Mouse (Mus musculus): ENCODE measurements at regions not wholly inside any gene's neighbourhood (a gene's known extent, or its start where the extent isn't known, plus 50 kb on each side); places are given as distances from the start of the nearest gene placed in this dataset.

- Histone ChIP-seq H3K4me2 (ENCODE audit: low read depth, low read length) (no peak overlapping the region), H3K27ac (ENCODE audit: low read length) (no peak overlapping the region), H3K36me3 (ENCODE audit: control insufficient read depth, insufficient read depth) (no peaks in the 10 kb centered on the region), H3K27me3 (ENCODE audit: control insufficient read depth, insufficient read depth, low read length) (peaks cover 3% of the 10 kb centered on the region; the same call in 1 of the 2 replicates), H3K4me3 (ENCODE audit: low read length) (no peak overlapping the region), H3K9me3 (replicated peaks; ENCODE audit: control insufficient read depth, low read length) (no peaks in the 10 kb centered on the region), H3K4me1 (ENCODE audit: control insufficient read depth, insufficient read depth, low read length) (0 out of 2 replicates have a peak, but pooled peaks cover 5% of the 10 kb centered on the region), H3K9ac (ENCODE audit: low read length) (no peak overlapping the region)
- no peak for ATAC-seq (replicated peaks; ENCODE audit: extremely low read depth, insufficient read depth, low FRiP score)
- WGBS, result 40% methylated on average over 13 of the region's 13 CpGs
Measured at GRCm38 (mm10) chr6:67144946-67145716, 92.8 kb upstream of the Serbp1 start.

GRCm38 (mm10) chr6:67142179-67142578, 95.8 kb upstream of the Serbp1 start:
- H3K27ac ChIP-seq (ENCODE audit: low read length), result no peak overlapping the region
- ATAC-seq (replicated peaks; ENCODE audit: extremely low read depth, insufficient read depth, low FRiP score), result no peak
- H3K4me2 ChIP-seq (ENCODE audit: low read depth, low read length), result no peak overlapping the region
- WGBS, result 34% methylated on average over 4 of the region's 4 CpGs
- peaks cover 12% of the 10 kb centered on the region for H3K27me3 ChIP-seq (ENCODE audit: control insufficient read depth, insufficient read depth, low read length)
- no peak overlapping the region for H3K9ac ChIP-seq (ENCODE audit: low read length)
- no peaks in the 10 kb centered on the region for H3K36me3 ChIP-seq (ENCODE audit: control insufficient read depth, insufficient read depth)
- no peaks in the 10 kb centered on the region for H3K4me1 ChIP-seq (ENCODE audit: control insufficient read depth, insufficient read depth, low read length)
- H3K9me3 ChIP-seq (replicated peaks; ENCODE audit: control insufficient read depth, low read length), result no peaks in the 10 kb centered on the region
- H3K4me3 ChIP-seq (ENCODE audit: low read length), result no peak overlapping the region

GRCm38 (mm10) chr6:67140645-67141250, 97.2 kb upstream of the Serbp1 start:
- Histone ChIP-seq H3K27ac (ENCODE audit: low read length) (no peak overlapping the region), H3K9ac (ENCODE audit: low read length) (no peak overlapping the region), H3K9me3 (replicated peaks; ENCODE audit: control insufficient read depth, low read length) (no peaks in the 10 kb centered on the region), H3K4me3 (ENCODE audit: low read length) (no peak overlapping the region), H3K27me3 (ENCODE audit: control insufficient read depth, insufficient read depth, low read length) (peaks cover 12% of the 10 kb centered on the region), H3K36me3 (ENCODE audit: control insufficient read depth, insufficient read depth) (no peaks in the 10 kb centered on the region), H3K4me1 (ENCODE audit: control insufficient read depth, insufficient read depth, low read length) (no peaks in the 10 kb centered on the region), H3K4me2 (ENCODE audit: low read depth, low read length) (no peak overlapping the region)
- 53% methylated on average over 6 of the region's 6 CpGs for WGBS
- no peak for ATAC-seq (replicated peaks; ENCODE audit: extremely low read depth, insufficient read depth, low FRiP score)

- Histone ChIP-seq H3K4me1 (ENCODE audit: control insufficient read depth, insufficient read depth, low read length) (no peaks in the 10 kb centered on the region), H3K9me3 (replicated peaks; ENCODE audit: control insufficient read depth, low read length) (no peaks in the 10 kb centered on the region), H3K27ac (ENCODE audit: low read length) (no peak overlapping the region), H3K9ac (ENCODE audit: low read length) (no peak overlapping the region), H3K4me2 (ENCODE audit: low read depth, low read length) (no peak overlapping the region), H3K27me3 (ENCODE audit: control insufficient read depth, insufficient read depth, low read length) (peaks cover 10% of the 10 kb centered on the region), H3K4me3 (ENCODE audit: low read length) (no peak overlapping the region), H3K36me3 (ENCODE audit: control insufficient read depth, insufficient read depth) (no peaks in the 10 kb centered on the region)
- ATAC-seq (replicated peaks; ENCODE audit: extremely low read depth, insufficient read depth, low FRiP score), result no peak
- 74% methylated on average over 3 of the region's 3 CpGs for WGBS
Measured at GRCm38 (mm10) chr6:67139012-67139375, 99.0 kb upstream of the Serbp1 start.

- WGBS, result 58% methylated on average over 13 of the region's 13 CpGs
- H3K27me3 ChIP-seq (ENCODE audit: control insufficient read depth, insufficient read depth, low read length), result peaks cover 10% of the 10 kb centered on the region
- ATAC-seq (replicated peaks; ENCODE audit: extremely low read depth, insufficient read depth, low FRiP score), result no peak
Measured at GRCm38 (mm10) chr6:67138302-67139011, 99.5 kb upstream of the Serbp1 start.

GRCm38 (mm10) chr6:67137482-67137881, 100.2 kb upstream of the Gadd45a start:
- H3K27me3 ChIP-seq (ENCODE audit: control insufficient read depth, insufficient read depth, low read length), result peaks cover 10% of the 10 kb centered on the region

More at GRCm38 (mm10) chr6:67138302-67139011, 99.5 kb upstream of the Serbp1 start:
- H3K4me1 ChIP-seq (ENCODE audit: control insufficient read depth, insufficient read depth, low read length), result no peaks in the 10 kb centered on the region
- H3K9me3 ChIP-seq (replicated peaks; ENCODE audit: control insufficient read depth, low read length), result no peaks in the 10 kb centered on the region
- H3K9ac ChIP-seq (ENCODE audit: low read length), result no peak overlapping the region
- H3K4me2 ChIP-seq (ENCODE audit: low read depth, low read length), result no peak overlapping the region
- H3K27ac ChIP-seq (ENCODE audit: low read length), result no peak overlapping the region
- H3K36me3 ChIP-seq (ENCODE audit: control insufficient read depth, insufficient read depth), result no peaks in the 10 kb centered on the region
- no peak overlapping the region for H3K4me3 ChIP-seq (ENCODE audit: low read length)

GRCm38 (mm10) chr6:67134915-67135314, 97.7 kb upstream of the Gadd45a start:
- H3K36me3 ChIP-seq (ENCODE audit: control insufficient read depth, insufficient read depth), result no peaks in the 10 kb centered on the region
- 0 out of 2 replicates have a peak overlapping the region, but pooled peaks have one; percentile 3 for H3K27ac ChIP-seq (ENCODE audit: low read length)
- peaks cover 10% of the 10 kb centered on the region for H3K27me3 ChIP-seq (ENCODE audit: control insufficient read depth, insufficient read depth, low read length)
- H3K9ac ChIP-seq (ENCODE audit: low read length), result no peak overlapping the region
- peaks cover 3% of the 10 kb centered on the region; the same call in 1 of the 2 replicates for H3K9me3 ChIP-seq (replicated peaks; ENCODE audit: control insufficient read depth, low read length)
- WGBS, result 45% methylated on average over 1 of the region's 1 CpGs
- no peaks in the 10 kb centered on the region for H3K4me1 ChIP-seq (ENCODE audit: control insufficient read depth, insufficient read depth, low read length)
- no peak for ATAC-seq (replicated peaks; ENCODE audit: extremely low read depth, insufficient read depth, low FRiP score)
- H3K4me3 ChIP-seq (ENCODE audit: low read length), result no peak overlapping the region
- no peak overlapping the region for H3K4me2 ChIP-seq (ENCODE audit: low read depth, low read length)

More at GRCm38 (mm10) chr6:67137482-67137881, 100.2 kb upstream of the Gadd45a start:
- Histone ChIP-seq H3K36me3 (ENCODE audit: control insufficient read depth, insufficient read depth) (no peaks in the 10 kb centered on the region), H3K9ac (ENCODE audit: low read length) (no peak overlapping the region), H3K4me3 (ENCODE audit: low read length) (no peak overlapping the region), H3K4me2 (ENCODE audit: low read depth, low read length) (no peak overlapping the region), H3K27ac (ENCODE audit: low read length) (no peak overlapping the region), H3K9me3 (replicated peaks; ENCODE audit: control insufficient read depth, low read length) (no peaks in the 10 kb centered on the region), H3K4me1 (ENCODE audit: control insufficient read depth, insufficient read depth, low read length) (no peaks in the 10 kb centered on the region)
- ATAC-seq (replicated peaks; ENCODE audit: extremely low read depth, insufficient read depth, low FRiP score), result no peak
- 80% methylated on average over 4 of the region's 4 CpGs for WGBS

- Histone ChIP-seq H3K4me1 (ENCODE audit: control insufficient read depth, insufficient read depth, low read length) (peaks cover 7% of the 10 kb centered on the region; the same call in 1 of the 2 replicates), H3K9me3 (replicated peaks; ENCODE audit: control insufficient read depth, low read length) (peaks cover 3% of the 10 kb centered on the region; the same call in 1 of the 2 replicates), H3K36me3 (ENCODE audit: control insufficient read depth, insufficient read depth) (no peaks in the 10 kb centered on the region), H3K4me2 (ENCODE audit: low read depth, low read length) (no peak overlapping the region), H3K27me3 (ENCODE audit: control insufficient read depth, insufficient read depth, low read length) (no peaks in the 10 kb centered on the region; the same call in 1 of the 2 replicates), H3K4me3 (ENCODE audit: low read length) (no peak overlapping the region), H3K27ac (ENCODE audit: low read length) (no peak overlapping the region), H3K9ac (ENCODE audit: low read length) (no peak overlapping the region)
- whole genome bisulfite sequencing, result 73% methylated on average over 11 of the region's 11 CpGs
- no peak for ATAC-seq (replicated peaks; ENCODE audit: extremely low read depth, insufficient read depth, low FRiP score)
Measured at GRCm38 (mm10) chr6:67130540-67131301, 93.5 kb upstream of the Gadd45a start.

Data from heart, embryonic 16.5 days (tissue).